In the genomic region with DNA sequence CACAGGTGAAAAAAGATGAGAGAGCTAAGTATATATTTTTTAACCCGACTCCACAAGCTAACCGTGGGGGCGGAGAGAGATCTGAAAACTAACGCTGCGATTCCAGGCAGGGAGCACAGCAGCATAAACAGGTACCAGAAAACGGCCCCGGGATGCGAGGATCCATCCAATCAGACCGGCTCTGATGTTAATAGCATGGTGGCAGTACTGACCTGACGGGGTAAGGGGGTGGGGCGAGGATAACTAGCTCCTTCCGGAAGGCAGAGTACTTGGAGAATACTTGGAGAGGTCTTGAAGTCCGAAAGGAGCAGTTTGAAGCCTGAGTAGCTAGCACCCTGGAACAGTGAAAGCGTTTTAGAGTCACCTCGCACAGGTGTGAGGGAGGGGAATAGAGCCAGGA, we compare ENCODE assay signal across 9 mouse cellular contexts. TPM values are rescaled to one million over a fixed set of nuclear protein-coding genes. Genes with fewer than 3 reads are reported as not detected.
DNase-seq lines count a peak whose midpoint lies in the region; ATAC-seq lines count a peak whose summit lies in the region.
"Had no signal": no experiment of that assay in that cellular context is flagged by ENCODE, and none has a peak within 500 bp of the region (broad histone marks: within the 10 kb centered on the region; RNA-seq: fewer than 3 reads in every experiment).

No protein-coding gene starts in this region.

- H3K27ac ChIP-seq in kidney, embryonic 16.5 days (ENCODE audit: low read length), result no peak overlapping the region
- H3K27ac ChIP-seq in forebrain, embryonic 16.5 days (ENCODE audit: low read length), result no peak overlapping the region
- H3K27ac ChIP-seq in limb, embryonic 15.5 days, result no peak overlapping the region
- H3K27ac ChIP-seq in stomach, embryonic 15.5 days, result no peak overlapping the region

- H3K4me1 ChIP-seq in kidney, embryonic 16.5 days (ENCODE audit: insufficient read depth, low read length), result peaks cover 10% of the 10 kb centered on the region
- peaks cover 12% of the 10 kb centered on the region for H3K4me1 ChIP-seq in forebrain, embryonic 16.5 days (replicated peaks; ENCODE audit: control insufficient read depth, insufficient read depth, low read length)
- peaks cover 14% of the 10 kb centered on the region for H3K4me1 ChIP-seq in limb, embryonic 15.5 days
- H3K4me1 ChIP-seq in stomach, embryonic 15.5 days, result peaks cover 4% of the 10 kb centered on the region; the same call in 1 of the 2 replicates

- WGBS in kidney, embryonic 16.5 days, result under 1% methylated on average over 15 of the region's 15 CpGs
- 4% methylated on average over 15 of the region's 15 CpGs for WGBS in forebrain, embryonic 16.5 days
- WGBS in limb, embryonic 15.5 days, result 2% methylated on average over 15 of the region's 15 CpGs
- 4% methylated on average over 15 of the region's 15 CpGs for WGBS in stomach, embryonic 15.5 days

- peak overlapping the region; percentile 63 for H3K4me2 ChIP-seq in kidney, embryonic 16.5 days (replicated peaks; ENCODE audit: low read depth, low read length)
- peak overlapping the region; percentile 74 for H3K4me2 ChIP-seq in forebrain, embryonic 16.5 days (ENCODE audit: low read length)
- H3K4me2 ChIP-seq in limb, embryonic 15.5 days, result 0 out of 2 replicates have a peak overlapping the region, but pooled peaks have one; percentile 15
- peak overlapping the region; percentile 51 for H3K4me2 ChIP-seq in stomach, embryonic 15.5 days

- H3K36me3 ChIP-seq in kidney, embryonic 16.5 days (ENCODE audit: insufficient read depth, low read length), result no peaks in the 10 kb centered on the region
- no peaks in the 10 kb centered on the region for H3K36me3 ChIP-seq in forebrain, embryonic 16.5 days (ENCODE audit: control insufficient read depth, insufficient read depth)
- H3K36me3 ChIP-seq in limb, embryonic 15.5 days, result no peaks in the 10 kb centered on the region
- H3K36me3 ChIP-seq in stomach, embryonic 15.5 days, result no peaks in the 10 kb centered on the region

- peak overlapping the region; percentile 40 for H3K4me3 ChIP-seq in kidney, embryonic 16.5 days (ENCODE audit: low read length)
- peak overlapping the region; percentile 45 for H3K4me3 ChIP-seq in forebrain, embryonic 16.5 days (replicated peaks; ENCODE audit: low read length)
- H3K4me3 ChIP-seq in limb, embryonic 15.5 days, result no peak overlapping the region
- H3K4me3 ChIP-seq in stomach, embryonic 15.5 days (replicated peaks), result peak overlapping the region; percentile 31; the same call in 1 of the 2 replicates

- no peaks in the 10 kb centered on the region for H3K9me3 ChIP-seq in kidney, embryonic 16.5 days (ENCODE audit: low read length)
- H3K9me3 ChIP-seq in forebrain, embryonic 16.5 days (ENCODE audit: control insufficient read depth, low read length), result no peaks in the 10 kb centered on the region
- H3K9me3 ChIP-seq in limb, embryonic 15.5 days, result no peaks in the 10 kb centered on the region
- H3K9me3 ChIP-seq in stomach, embryonic 15.5 days, result no peaks in the 10 kb centered on the region

- H3K9ac ChIP-seq in kidney, embryonic 16.5 days (replicated peaks; ENCODE audit: low read length), result no peak overlapping the region
- H3K9ac ChIP-seq in forebrain, embryonic 16.5 days (replicated peaks; ENCODE audit: low read depth, low read length), result no peak overlapping the region
- no peak overlapping the region for H3K9ac ChIP-seq in limb, embryonic 15.5 days
- no peak overlapping the region for H3K9ac ChIP-seq in stomach, embryonic 15.5 days

- H3K27me3 ChIP-seq in kidney, embryonic 16.5 days (ENCODE audit: insufficient read depth, low read length), result peaks cover 24% of the 10 kb centered on the region
- H3K27me3 ChIP-seq in forebrain, embryonic 16.5 days (replicated peaks; ENCODE audit: control insufficient read depth, insufficient read depth, low read length), result peaks cover 24% of the 10 kb centered on the region
- H3K27me3 ChIP-seq in limb, embryonic 15.5 days, result peaks cover 39% of the 10 kb centered on the region
- peaks cover 17% of the 10 kb centered on the region for H3K27me3 ChIP-seq in stomach, embryonic 15.5 days (replicated peaks)

- peak; percentile 21; the same call in 1 of the 2 replicates for ATAC-seq in kidney, embryonic 16.5 days (ENCODE audit: low FRiP score, low TSS enrichment)
- 0 out of 2 replicates have a peak, but pooled peaks have one; percentile 16 for ATAC-seq in forebrain, embryonic 16.5 days
- no peak for ATAC-seq in limb, embryonic 15.5 days (ENCODE audit: insufficient number of reproducible peaks, low FRiP score, low TSS enrichment, low read depth)
- ATAC-seq in stomach, embryonic 15.5 days (ENCODE audit: insufficient read depth, low FRiP score, low read depth), result no peak

- DNase-seq in kidney, adult 11 months, result no peak
- DNase-seq in thymus, postnatal 0 days (ENCODE audit: low spot score), result no peak
- DNase-seq in layer of hippocampus, adult 18-20 months (ENCODE audit: low spot score in 2 of 2), result no peak
- no peak for DNase-seq in urinary bladder, adult 2 months (ENCODE audit: low spot score)

RNA-seq across cellular contexts. Expression of a gene that starts 1.1 kb away (rescaled TPM):
- polyA plus RNA-seq in kidney, embryonic 16.5 days (2015; fragmentation: Nextera tagmentation; extraction: Ambion mirVana), result 0.21 and 0.26 TPM in 2 replicates
- polyA plus RNA-seq in forebrain, embryonic 16.5 days (2015; fragmentation: Nextera tagmentation; extraction: Ambion mirVana), result 0.94 and 2.0 TPM in 2 replicates
- polyA plus RNA-seq in limb, embryonic 15.5 days (2015; fragmentation: Nextera tagmentation; extraction: Ambion mirVana), result 0.17 TPM in 1 of 2 replicates, not detected in the other
- 0.15 and 0.22 TPM in 2 replicates for polyA plus RNA-seq in stomach, embryonic 15.5 days (2015; fragmentation: Nextera tagmentation; extraction: Ambion mirVana)
- polyA plus RNA-seq in thymus, postnatal 0 days (2015; fragmentation: Nextera tagmentation; extraction: Ambion mirVana), result 0.05 and 0.21 TPM in 2 replicates
- 1 to 10 TPM; 4.8 to 6.0 TPM for total RNA-seq in layer of hippocampus, adult 18-20 months (2021)
- polyA plus RNA-seq in urinary bladder, adult 2 months (2012; rRNA removed), result 0.03 and 0.09 TPM in 2 replicates
- polyA plus RNA-seq: liver, embryonic 16.5 days had no signal

Comparison
In these comparisons a context has a peak if more than half of its experiments do, and no peak if none do; other contexts are left out.
1. ATAC-seq: peak in kidney, embryonic 16.5 days (single experiment) and forebrain, embryonic 16.5 days (single experiment); none in limb, embryonic 15.5 days (single experiment) and stomach, embryonic 15.5 days (single experiment).
2. H3K4me2 ChIP-seq: peak in every context shown above with its lines; median percentile 74 in forebrain, embryonic 16.5 days; 63 in kidney, embryonic 16.5 days; 51 in stomach, embryonic 15.5 days; 15 in limb, embryonic 15.5 days.